Mouse (Mus musculus): ENCODE results near the gene Gm10147. TPM values are rescaled to one million over a fixed set of nuclear protein-coding genes. Genes with fewer than 3 reads are reported as not detected.
"Not testable (repeated sequence)": the region's sequence is repeated elsewhere in the genome, so short reads cannot be mapped to it uniquely, and the experiment has no call there.

The Gm10147 gene
- not detected for total RNA-seq (2021)

GRCm38 (mm10) chrX:28607742-28608141, at the start of gene Gm10147:
Gm10147 (minus strand) TSS chrX:28607842.
- DNase-seq (ENCODE audit: extremely low spot score in 1 of 2, low spot score in 2 of 2); intact Hi-C loops (cut with DNase I): not testable (repeated sequence)

Small RNA genes lying within 50 kb of the gene (microRNA-seq; reads per million reads assigned to microRNA genes)
- not detected for gene Gm44499

All from left cerebral cortex, postnatal 10 days (tissue).